13 mouse cellular contexts compared by ENCODE assay signal in genomic region chr8:91990952-91991351, GRCm38 (mm10).
DNase-seq lines count a peak whose midpoint lies in the region; ATAC-seq and TF ChIP-seq lines count a peak whose summit lies in the region.
"Had no signal": no experiment of that assay in that cellular context is flagged by ENCODE, and none has a peak within 500 bp of the region (broad histone marks: within the 10 kb centered on the region; RNA-seq: fewer than 3 reads in every experiment).

No protein-coding gene starts in this region.

- H3K36me3 ChIP-seq in heart, adult 2 months (ENCODE audit: control insufficient read depth, insufficient read depth, low read length) = peaks cover 8% of the 10 kb centered on the region
- H3K36me3 ChIP-seq in liver, embryonic 12.5 days = no peaks in the 10 kb centered on the region
- H3K36me3 ChIP-seq in liver, postnatal 0 days (replicated peaks; ENCODE audit: insufficient read depth, low read length) = no peaks in the 10 kb centered on the region
- H3K36me3 ChIP-seq in midbrain, embryonic 16.5 days (ENCODE audit: control insufficient read depth, insufficient read depth, low read length) = no peaks in the 10 kb centered on the region

- DNase-seq in heart, adult 2 months = peak in 1 of 2 experiments; percentile 16
- no peak for DNase-seq in heart, adult 11 months
- no peak for DNase-seq in liver, postnatal 0 days
- no peak for DNase-seq in right cerebral cortex, adult 2 months (ENCODE audit: low spot score in 2 of 2)
- no peak for DNase-seq in adrenal gland, postnatal 36 days
- DNase-seq: adrenal gland, postnatal 25 days; B cell, adult 2 months; cerebellum, adult 8-10 months had no signal

- H3K4me3 ChIP-seq in heart, adult 2 months = no peak overlapping the region
- no peak overlapping the region for H3K4me3 ChIP-seq in liver, embryonic 12.5 days
- H3K4me3 ChIP-seq in liver, postnatal 0 days (ENCODE audit: low read depth, low read length) = no peak overlapping the region
- H3K4me3 ChIP-seq in midbrain, embryonic 16.5 days (ENCODE audit: low read depth, low read length) = no peak overlapping the region

- TF ChIP-seq POLR2A in heart, adult 2 months (IDR thresholded peaks at IDR 0.05; ENCODE audit: insufficient read depth, low read depth, low read length) = no peak

- H3K27me3 ChIP-seq in heart, adult 2 months (ENCODE audit: control insufficient read depth, insufficient read depth, low read length) = no peaks in the 10 kb centered on the region
- peaks cover 65% of the 10 kb centered on the region for H3K27me3 ChIP-seq in liver, embryonic 12.5 days (replicated peaks)
- H3K27me3 ChIP-seq in liver, postnatal 0 days (ENCODE audit: insufficient read depth, low read length) = 0 out of 2 replicates have a peak, but pooled peaks cover 9% of the 10 kb centered on the region
- H3K27me3 ChIP-seq in midbrain, embryonic 16.5 days (ENCODE audit: control insufficient read depth, insufficient read depth, low read depth, low read length) = no peaks in the 10 kb centered on the region

- no peak for ATAC-seq in liver, embryonic 12.5 days
- ATAC-seq in liver, postnatal 0 days = no peak
- ATAC-seq in hematopoietic stem cell, adult 5-6 weeks (replicated peaks in 1 of 2; ENCODE audit: insufficient read depth in 1 of 2, low FRiP score in 2 of 2, low TSS enrichment in 1 of 2, low read depth in 1 of 2, poor library complexity in 2 of 2, severe bottlenecking in 2 of 2) = peak; percentile 72 to 86
- ATAC-seq in midbrain, embryonic 16.5 days = no peak
- ATAC-seq: Patski had no signal

- peak overlapping the region; percentile 33; the same call in 1 of the 2 replicates for H3K4me2 ChIP-seq in liver, embryonic 12.5 days
- no peak overlapping the region for H3K4me2 ChIP-seq in liver, postnatal 0 days (ENCODE audit: low read depth, low read length)
- peak overlapping the region; percentile 49 for H3K4me2 ChIP-seq in midbrain, embryonic 16.5 days (ENCODE audit: low read length)

- TF ChIP-seq CTCF in heart, adult 2 months (IDR thresholded peaks at IDR 0.05) = no peak
- TF ChIP-seq CTCF in liver, postnatal 0 days (IDR thresholded peaks at IDR 0.05; ENCODE audit: low read depth) = no peak

- no peaks in the 10 kb centered on the region for H3K9me3 ChIP-seq in liver, embryonic 12.5 days (replicated peaks)
- H3K9me3 ChIP-seq in liver, postnatal 0 days (ENCODE audit: low read length) = 0 out of 2 replicates have a peak, but pooled peaks cover 4% of the 10 kb centered on the region
- H3K9me3 ChIP-seq in midbrain, embryonic 16.5 days (replicated peaks; ENCODE audit: control insufficient read depth, low read length, poor library complexity, severe bottlenecking) = no peaks in the 10 kb centered on the region; the same call in 1 of the 2 replicates

- H3K79me2 ChIP-seq in heart, adult 2 months (replicated peaks; ENCODE audit: control insufficient read depth, insufficient read depth, low read length) = no peaks in the 10 kb centered on the region

- TF ChIP-seq EP300 in heart, adult 2 months (IDR thresholded peaks at IDR 0.05; ENCODE audit: insufficient read depth, low read depth, low read length) = no peak
- TF ChIP-seq EP300 in liver, postnatal 0 days (IDR thresholded peaks at IDR 0.05; ENCODE audit: low read depth) = no peak

- 20% methylated on average over 5 of the region's 5 CpGs for WGBS in heart, adult 2 months
- 28% methylated on average over 5 of the region's 5 CpGs for WGBS in liver, embryonic 12.5 days (ENCODE audit: insufficient replicate concordance)
- whole genome bisulfite sequencing in liver, postnatal 0 days (ENCODE audit: insufficient replicate concordance) = 21% methylated on average over 5 of the region's 5 CpGs
- 20% methylated on average over 5 of the region's 5 CpGs for WGBS in midbrain, embryonic 16.5 days

- intact Hi-C loops in heart, adult 2 months (cut with DNase I) = loop anchor here (2.0 kb wide), 2 partner anchors 18 to 24 kb away; no protein-coding TSS in a partner anchor

- peaks cover 8% of the 10 kb centered on the region for H3K4me1 ChIP-seq in heart, adult 2 months (ENCODE audit: control insufficient read depth, insufficient read depth, low read length)
- H3K4me1 ChIP-seq in liver, embryonic 12.5 days = no peaks in the 10 kb centered on the region
- H3K4me1 ChIP-seq in liver, postnatal 0 days (ENCODE audit: insufficient read depth) = no peaks in the 10 kb centered on the region
- peaks cover 36% of the 10 kb centered on the region for H3K4me1 ChIP-seq in midbrain, embryonic 16.5 days (ENCODE audit: control insufficient read depth, insufficient read depth, low read length)

- H3K9ac ChIP-seq in heart, adult 2 months (ENCODE audit: low read depth, low read length) = peak overlapping the region; percentile 47
- H3K9ac ChIP-seq in liver, embryonic 12.5 days = no peak overlapping the region
- H3K9ac ChIP-seq in liver, postnatal 0 days (replicated peaks) = no peak overlapping the region
- H3K9ac ChIP-seq in midbrain, embryonic 16.5 days (ENCODE audit: low read depth, low read length) = no peak overlapping the region
- H3K9ac ChIP-seq: liver, embryonic 14.5 days had no signal

- H3K27ac ChIP-seq in heart, adult 2 months = peak overlapping the region; percentile 65
- H3K27ac ChIP-seq in liver, embryonic 12.5 days = no peak overlapping the region
- no peak overlapping the region for H3K27ac ChIP-seq in liver, postnatal 0 days (ENCODE audit: low read depth)
- H3K27ac ChIP-seq in midbrain, embryonic 16.5 days (ENCODE audit: low read length) = peak overlapping the region; percentile 85
- H3K27ac ChIP-seq: liver, embryonic 14.5 days had no signal

Comparison
In these comparisons a context has a peak if more than half of its experiments do, and no peak if none do; other contexts are left out.
1. H3K27ac ChIP-seq: peak in heart, adult 2 months (single experiment) and midbrain, embryonic 16.5 days (single experiment); none in liver, embryonic 12.5 days (single experiment) and liver, postnatal 0 days (single experiment).
2. ATAC-seq: peak in hematopoietic stem cell, adult 5-6 weeks (2 of 2); none in liver, embryonic 12.5 days (single experiment), liver, postnatal 0 days (single experiment) and midbrain, embryonic 16.5 days (single experiment).